Mouse (Mus musculus) spleen, postnatal 0 days (tissue): ENCODE measurements around the gene Iars2. TPM values are rescaled to one million over a fixed set of nuclear protein-coding genes. Genes with fewer than 3 reads are reported as not detected.
A peak's percentile ranks its signal among the peaks of the same experiment; 100 is the strongest.

Experiments
- microRNA counts: library from miRNA; unstranded; fragments of <30 nt; microRNA quantifications from one replicate; lab custom pipeline; 2015
- polyA plus RNA-seq: library from polyadenylated mRNA; unstranded; fragments of >200 nt; fragmentation: Nextera tagmentation; extraction: Ambion mirVana; gene quantifications from 2 replicates; pipeline ENCODE4 v1.2.1, GENCODE M21; 2015

Gene Iars2
- 22.9 and 24.2 TPM in 2 replicates for polyA plus RNA-seq

GRCm38 (mm10) chr1:185328721-185329610 lies at the start of gene Iars2:
TSS of gene Iars2 (minus strand) at chr1:185329396.

GRCm38 (mm10) chr1:185362677-185363520 lies 33.7 kb upstream of the Iars2 start, which contains the start of gene Eprs:
TSS of gene Eprs (plus strand) at chr1:185363044.

GRCm38 (mm10) chr1:185331983-185332430 lies 2.8 kb upstream of the Iars2 start, which contains the start of gene Bpnt1:
TSS of gene Bpnt1 (plus strand) at chr1:185332149.

MicroRNAs encoded within 50 kb of the gene (microRNA counts, 519-probe panel; counts per million panel counts)
- microRNA mmu-miR-194 (lab: Ali Mortazavi, UCI) (3,854 counts per million, percentile 14 among the panel's probes with 10 or more counts), microRNA mmu-miR-664 (lab: Ali Mortazavi, UCI) (88.3 counts per million)

Other genes starting within 250 kb of the Iars2 start
- gene Rab3gap2, start 125.3 kb downstream of the Iars2 start, polyA plus RNA-seq, result 13.7 and 15.1 TPM in 2 replicates
- gene Bpnt1, start 2.8 kb upstream of the Iars2 start, polyA plus RNA-seq, result 9.1 and 10.1 TPM in 2 replicates
- gene Eprs, start 33.6 kb upstream of the Iars2 start, polyA plus RNA-seq, result 63.4 and 64.1 TPM in 2 replicates
- 7.4 and 8.7 TPM in 2 replicates for gene Slc30a10, start 125.5 kb upstream of the Iars2 start, polyA plus RNA-seq